Mouse (Mus musculus) T-helper 1 cell (primary cell): ENCODE measurements around the gene Nkx2-4.

Experiments
- in situ Hi-C: fragments of 300-600 bp; cut with MboI, MseI; formaldehyde crosslinking; loops from one replicate; pipeline ENCODE4 v1.15.1; 2025; ENCODE audit warnings: high pct_unique_total_duplicates

Nkx2-4 gene

GRCm38 (mm10) chr2:147085072-147085870 lies at the start of gene Nkx2-4:
TSS of gene Nkx2-4 (minus strand) at chr2:147085445.
- in situ Hi-C loops: no loop called here

GRCm38 (mm10) chr2:147127366-147127765 lies 42.1 kb upstream of the Nkx2-4 start:
- in situ Hi-C loops: loop anchor here (5.0 kb wide), 1 partner anchor 40 kb away; no protein-coding TSS in a partner anchor

GRCm38 (mm10) chr2:147119736-147120135 lies 34.5 kb upstream of the Nkx2-4 start:
- in situ Hi-C loops: no loop called here

GRCm38 (mm10) chr2:147086441-147086840 lies 1.2 kb upstream of the Nkx2-4 start:
- in situ Hi-C loops: no loop called here

- in situ Hi-C loops: no loop called here
Observed at GRCm38 (mm10) chr2:147085937-147086336, 692 bp upstream of the Nkx2-4 start.

- in situ Hi-C loops: no loop called here
Observed at GRCm38 (mm10) chr2:147084366-147085071, 726 bp downstream of the Nkx2-4 start.

GRCm38 (mm10) chr2:147083471-147084365 lies 1.5 kb downstream of the Nkx2-4 start:
- in situ Hi-C loops: no loop called here

- in situ Hi-C loops: no loop called here
Observed at GRCm38 (mm10) chr2:147082391-147082790, 2.9 kb downstream of the Nkx2-4 start.

- in situ Hi-C loops: no loop called here
Observed at GRCm38 (mm10) chr2:147074399-147074798, 10.8 kb downstream of the Nkx2-4 start.

- in situ Hi-C loops: no loop called here
Observed at GRCm38 (mm10) chr2:147073962-147074361, 11.3 kb downstream of the Nkx2-4 start.

- in situ Hi-C loops: no loop called here
Observed at GRCm38 (mm10) chr2:147070305-147070704, 14.9 kb downstream of the Nkx2-4 start.

- in situ Hi-C loops: no loop called here
Observed at GRCm38 (mm10) chr2:147069077-147069476, 16.2 kb downstream of the Nkx2-4 start.

GRCm38 (mm10) chr2:147067480-147068246 lies 17.6 kb downstream of the Nkx2-4 start:
- in situ Hi-C loops: no loop called here

GRCm38 (mm10) chr2:147053229-147053892 lies 31.9 kb downstream of the Nkx2-4 start:
- in situ Hi-C loops: loop anchor here (5.0 kb wide), 1 partner anchor 36 kb away; no protein-coding TSS in a partner anchor

- in situ Hi-C loops: loop anchor here (10.0 kb wide), 1 partner anchor 1112 kb away; the partner anchor contains the start of genes Cfap61 and Crnkl1
Observed at GRCm38 (mm10) chr2:147047051-147047450, 38.2 kb downstream of the Nkx2-4 start.

GRCm38 (mm10) chr2:147035864-147036263 lies 49.4 kb downstream of the Nkx2-4 start:
- in situ Hi-C loops: no loop called here
